Mouse (Mus musculus): ENCODE measurements around the gene Apoo. TPM values are rescaled to one million over a fixed set of nuclear protein-coding genes. Genes with fewer than 3 reads are reported as not detected.
"Not testable (repeated sequence)": the region's sequence is repeated elsewhere in the genome, so short reads cannot be mapped to it uniquely, and the experiment has no call there.

Gene Apoo
- polyA plus RNA-seq, 1 experiment from 2014 or later = 88.3 TPM

DNA sequence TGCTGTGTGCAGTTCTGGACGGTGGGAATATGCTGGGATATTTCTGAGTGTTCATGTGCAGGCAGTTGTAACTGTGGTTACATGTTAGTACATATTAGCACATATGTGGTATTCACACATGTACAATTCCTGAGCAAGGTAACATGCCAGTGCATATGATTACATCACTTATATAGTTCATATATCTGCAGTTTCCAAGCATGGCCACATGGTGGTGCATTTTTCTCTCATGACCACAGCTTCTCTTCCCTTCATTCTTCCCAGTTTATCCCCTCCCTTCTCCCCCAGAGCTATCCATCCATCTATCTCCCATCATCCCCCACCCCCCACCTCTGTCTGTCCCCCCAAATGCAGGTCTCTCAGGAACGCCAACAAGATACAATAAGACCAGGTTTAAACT lies 53.3 kb downstream of the Apoo start:
- H3K9ac ChIP-seq (ENCODE audit: low read depth, low read length) = no peak overlapping the region
- no peaks in the 10 kb centered on the region for H3K9me3 ChIP-seq (ENCODE audit: control insufficient read depth, low read length)
- 86% methylated on average over 2 of the region's 2 CpGs for WGBS
- H3K27me3 ChIP-seq (replicated peaks; ENCODE audit: control insufficient read depth, insufficient read depth, low read length) = peaks cover 22% of the 10 kb centered on the region; the same call in 1 of the 2 replicates
- H3K4me3 ChIP-seq (ENCODE audit: low read depth, low read length) = no peak overlapping the region
- ATAC-seq (ENCODE audit: low read depth) (no peak), DNase-seq (ENCODE audit: low spot score) (no peak)
- no peak overlapping the region for H3K27ac ChIP-seq (replicated peaks; ENCODE audit: low read depth, low read length)
- no peak overlapping the region for H3K4me2 ChIP-seq (ENCODE audit: low read depth, low read length)
- H3K36me3 ChIP-seq (ENCODE audit: control insufficient read depth, insufficient read depth, low read length) = no peaks in the 10 kb centered on the region; the same call in 1 of the 2 replicates
- no peaks in the 10 kb centered on the region for H3K4me1 ChIP-seq (ENCODE audit: control insufficient read depth, insufficient read depth, low read length)

DNA sequence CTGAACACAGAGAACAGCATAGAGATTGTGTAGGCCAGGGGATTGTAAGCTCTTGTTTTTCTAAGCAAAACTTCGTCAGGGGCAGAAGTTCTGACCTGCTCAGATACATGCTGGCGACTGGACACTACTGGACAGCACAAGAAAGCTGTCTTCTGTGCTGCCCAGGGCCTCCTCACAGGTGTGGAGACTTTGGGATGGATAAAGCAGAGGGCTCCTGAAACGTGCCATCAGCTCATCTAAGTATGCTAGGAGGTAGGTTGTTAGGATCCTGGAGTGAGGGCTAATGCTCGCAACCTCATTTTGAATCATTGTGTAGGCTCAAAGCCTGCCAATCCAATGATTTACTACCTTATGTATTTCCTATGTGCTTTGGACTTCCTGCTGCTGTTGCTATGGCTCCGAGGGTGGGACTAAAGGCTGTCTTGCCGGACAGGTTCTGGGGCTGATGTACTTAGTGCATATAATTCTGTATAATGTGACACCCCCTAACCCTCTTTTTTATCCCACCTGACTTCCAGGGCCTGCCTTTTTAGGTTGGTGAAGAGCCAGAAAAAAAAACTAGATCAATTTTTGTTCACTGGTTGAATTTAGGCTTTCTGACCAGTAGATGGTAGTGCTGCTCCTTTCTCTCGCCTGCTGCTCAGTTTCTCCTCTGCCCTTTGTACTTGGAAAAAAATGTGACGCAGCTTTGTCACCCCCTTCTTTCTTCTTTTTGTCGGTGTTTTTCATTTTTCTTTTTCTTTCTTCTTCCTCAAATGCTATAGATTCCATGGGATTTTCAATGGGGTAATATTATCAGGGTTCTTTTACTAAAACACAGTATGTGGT lies 64.8 kb downstream of the Apoo start:
- peak; percentile 23 for DNase-seq (ENCODE audit: low spot score)
- WGBS = 45% methylated on average over 9 of the region's 9 CpGs
- no peaks in the 10 kb centered on the region for H3K36me3 ChIP-seq (ENCODE audit: control insufficient read depth, insufficient read depth, low read length)

GRCm38 (mm10) chrX:94445427-94445826 lies 78.5 kb downstream of the Apoo start:
- not testable (repeated sequence) for H3K4me1 ChIP-seq (ENCODE audit: control insufficient read depth, insufficient read depth, low read length); H3K9ac ChIP-seq (ENCODE audit: low read depth, low read length); H3K4me3 ChIP-seq (ENCODE audit: low read depth, low read length); H3K9me3 ChIP-seq (ENCODE audit: control insufficient read depth, low read length); H3K36me3 ChIP-seq (ENCODE audit: control insufficient read depth, insufficient read depth, low read length); DNase-seq (ENCODE audit: low spot score); H3K27me3 ChIP-seq (replicated peaks; ENCODE audit: control insufficient read depth, insufficient read depth, low read length); H3K27ac ChIP-seq (replicated peaks; ENCODE audit: low read depth, low read length); ATAC-seq (ENCODE audit: low read depth); H3K4me2 ChIP-seq (ENCODE audit: low read depth, low read length)
- no CpG with 5 or more reads among the region's 3 CpGs for WGBS

More for the DNA sequence above, 64.8 kb downstream of the Apoo start:
- H3K4me1 ChIP-seq (ENCODE audit: control insufficient read depth, insufficient read depth, low read length) = no peaks in the 10 kb centered on the region
- H3K9me3 ChIP-seq (ENCODE audit: control insufficient read depth, low read length) = no peaks in the 10 kb centered on the region
- H3K4me3 ChIP-seq (ENCODE audit: low read depth, low read length) = no peak overlapping the region
- H3K4me2 ChIP-seq (ENCODE audit: low read depth, low read length) = no peak overlapping the region
- peaks cover 16% of the 10 kb centered on the region for H3K27me3 ChIP-seq (replicated peaks; ENCODE audit: control insufficient read depth, insufficient read depth, low read length)
- ATAC-seq (ENCODE audit: low read depth) = 0 out of 2 replicates have a peak, but pooled peaks have one; percentile 47
- H3K27ac ChIP-seq (replicated peaks; ENCODE audit: low read depth, low read length) = no peak overlapping the region
- no peak overlapping the region for H3K9ac ChIP-seq (ENCODE audit: low read depth, low read length)

DNA sequence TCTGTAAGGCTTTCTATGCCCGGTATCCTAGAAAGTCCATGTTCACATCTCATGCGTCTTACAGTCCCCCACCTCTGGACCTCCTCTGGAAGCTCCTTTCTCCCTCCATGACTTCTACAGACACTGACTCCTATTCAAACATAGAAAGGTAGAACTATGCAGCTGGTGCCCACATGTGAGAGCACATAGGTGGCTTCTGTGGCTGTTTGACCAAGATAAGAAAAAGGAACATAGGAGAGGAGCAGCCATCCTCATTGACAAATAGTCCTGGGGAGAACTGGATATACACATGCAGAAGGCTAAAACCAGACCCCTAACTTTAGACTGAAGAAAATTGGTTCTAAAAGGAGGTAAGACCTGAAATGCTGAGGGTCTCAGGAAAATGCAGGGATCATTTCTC lies 79.1 kb downstream of the Apoo start:
- not testable (repeated sequence) for H3K36me3 ChIP-seq (ENCODE audit: control insufficient read depth, insufficient read depth, low read length); H3K9ac ChIP-seq (ENCODE audit: low read depth, low read length); H3K4me3 ChIP-seq (ENCODE audit: low read depth, low read length); DNase-seq (ENCODE audit: low spot score); H3K9me3 ChIP-seq (ENCODE audit: control insufficient read depth, low read length); ATAC-seq (ENCODE audit: low read depth); H3K27ac ChIP-seq (replicated peaks; ENCODE audit: low read depth, low read length); H3K4me2 ChIP-seq (ENCODE audit: low read depth, low read length); H3K27me3 ChIP-seq (replicated peaks; ENCODE audit: control insufficient read depth, insufficient read depth, low read length); H3K4me1 ChIP-seq (ENCODE audit: control insufficient read depth, insufficient read depth, low read length)
- 81% methylated on average over 2 of the region's 2 CpGs for WGBS

DNA sequence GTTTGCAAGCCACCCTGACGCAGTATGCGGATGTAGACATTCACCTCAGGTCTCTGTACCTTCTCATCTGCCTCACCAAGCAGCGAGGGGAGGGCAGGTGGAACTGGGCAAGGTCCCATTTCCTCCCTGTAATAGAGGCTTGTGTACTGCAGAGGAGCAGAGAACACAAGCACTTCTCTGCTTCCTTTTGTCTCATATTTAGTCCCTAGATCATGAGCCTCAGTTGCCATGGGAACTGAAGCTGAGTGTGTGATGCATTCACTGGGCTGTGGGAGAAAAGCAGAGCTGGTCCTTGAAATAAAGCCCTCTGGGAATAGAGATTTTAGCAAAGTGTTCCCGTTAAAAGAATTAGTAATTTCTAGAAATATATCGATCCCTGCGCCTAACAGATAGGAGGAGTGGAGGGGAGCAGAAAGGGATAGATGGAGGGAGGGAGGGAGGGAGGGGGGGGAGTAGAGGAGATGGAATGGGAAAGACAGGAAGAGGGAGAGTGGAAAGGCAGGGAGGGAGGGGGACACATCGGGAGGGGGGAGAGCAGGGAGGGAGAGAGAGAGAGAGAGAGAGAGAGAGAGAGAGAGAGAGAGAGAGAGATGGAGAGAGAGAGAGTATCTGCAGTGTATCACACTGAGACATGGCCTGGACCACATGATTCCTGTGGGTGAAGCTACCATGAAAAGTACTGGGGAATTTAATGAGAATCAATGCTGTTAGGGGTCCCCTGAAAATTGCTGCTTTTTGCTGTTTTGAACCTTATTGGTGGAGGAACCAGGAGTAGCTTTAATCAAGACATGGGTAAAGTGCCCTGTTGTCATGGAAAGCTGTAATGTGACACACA lies 83.3 kb downstream of the Apoo start:
- H3K9ac ChIP-seq (ENCODE audit: low read depth, low read length); H3K4me2 ChIP-seq (ENCODE audit: low read depth, low read length); H3K27me3 ChIP-seq (replicated peaks; ENCODE audit: control insufficient read depth, insufficient read depth, low read length); H3K4me1 ChIP-seq (ENCODE audit: control insufficient read depth, insufficient read depth, low read length); H3K36me3 ChIP-seq (ENCODE audit: control insufficient read depth, insufficient read depth, low read length); H3K4me3 ChIP-seq (ENCODE audit: low read depth, low read length); DNase-seq (ENCODE audit: low spot score); H3K27ac ChIP-seq (replicated peaks; ENCODE audit: low read depth, low read length); H3K9me3 ChIP-seq (ENCODE audit: control insufficient read depth, low read length): not testable (repeated sequence)
- no CpG with 5 or more reads among the region's 7 CpGs for WGBS
- peak; percentile 74; the same call in 1 of the 2 replicates for ATAC-seq (ENCODE audit: low read depth)

GRCm38 (mm10) chrX:94459346-94459745 lies 92.4 kb downstream of the Apoo start:
- DNase-seq (ENCODE audit: low spot score) = peak; percentile 1
- WGBS = 49% methylated on average over 4 of the region's 4 CpGs
- no peak for ATAC-seq (ENCODE audit: low read depth)
- Histone ChIP-seq H3K9ac (ENCODE audit: low read depth, low read length) (no peak overlapping the region), H3K27me3 (replicated peaks; ENCODE audit: control insufficient read depth, insufficient read depth, low read length) (peaks cover 15% of the 10 kb centered on the region), H3K4me2 (ENCODE audit: low read depth, low read length) (no peak overlapping the region), H3K27ac (replicated peaks; ENCODE audit: low read depth, low read length) (no peak overlapping the region), H3K4me1 (ENCODE audit: control insufficient read depth, insufficient read depth, low read length) (no peaks in the 10 kb centered on the region), H3K36me3 (ENCODE audit: control insufficient read depth, insufficient read depth, low read length) (no peaks in the 10 kb centered on the region), H3K9me3 (ENCODE audit: control insufficient read depth, low read length) (no peaks in the 10 kb centered on the region), H3K4me3 (ENCODE audit: low read depth, low read length) (no peak overlapping the region)

GRCm38 (mm10) chrX:94461513-94461912 lies 94.6 kb downstream of the Apoo start:
- peaks cover 15% of the 10 kb centered on the region for H3K27me3 ChIP-seq (replicated peaks; ENCODE audit: control insufficient read depth, insufficient read depth, low read length)
- WGBS = 80% methylated on average over 1 of the region's 3 CpGs
- DNase-seq (ENCODE audit: low spot score); H3K27ac ChIP-seq (replicated peaks; ENCODE audit: low read depth, low read length); H3K9ac ChIP-seq (ENCODE audit: low read depth, low read length); H3K4me1 ChIP-seq (ENCODE audit: control insufficient read depth, insufficient read depth, low read length); H3K36me3 ChIP-seq (ENCODE audit: control insufficient read depth, insufficient read depth, low read length); H3K9me3 ChIP-seq (ENCODE audit: control insufficient read depth, low read length); ATAC-seq (ENCODE audit: low read depth); H3K4me2 ChIP-seq (ENCODE audit: low read depth, low read length); H3K4me3 ChIP-seq (ENCODE audit: low read depth, low read length): not testable (repeated sequence)

- no CpG with 5 or more reads among the region's 7 CpGs for WGBS
- not testable (repeated sequence) for DNase-seq (ENCODE audit: low spot score); H3K4me3 ChIP-seq (ENCODE audit: low read depth, low read length); H3K27ac ChIP-seq (replicated peaks; ENCODE audit: low read depth, low read length); ATAC-seq (ENCODE audit: low read depth); H3K36me3 ChIP-seq (ENCODE audit: control insufficient read depth, insufficient read depth, low read length); H3K4me2 ChIP-seq (ENCODE audit: low read depth, low read length); H3K9ac ChIP-seq (ENCODE audit: low read depth, low read length); H3K4me1 ChIP-seq (ENCODE audit: control insufficient read depth, insufficient read depth, low read length); H3K9me3 ChIP-seq (ENCODE audit: control insufficient read depth, low read length)
- H3K27me3 ChIP-seq (replicated peaks; ENCODE audit: control insufficient read depth, insufficient read depth, low read length) = peaks cover 15% of the 10 kb centered on the region
These were observed 95.9 kb downstream of the Apoo start for GRCm38 (mm10) chrX:94462604-94463429.

All from embryonic facial prominence, embryonic 14.5 days (tissue).